Mouse (Mus musculus): ENCODE data around the gene Ccdc40.

The Ccdc40 gene

DNA sequence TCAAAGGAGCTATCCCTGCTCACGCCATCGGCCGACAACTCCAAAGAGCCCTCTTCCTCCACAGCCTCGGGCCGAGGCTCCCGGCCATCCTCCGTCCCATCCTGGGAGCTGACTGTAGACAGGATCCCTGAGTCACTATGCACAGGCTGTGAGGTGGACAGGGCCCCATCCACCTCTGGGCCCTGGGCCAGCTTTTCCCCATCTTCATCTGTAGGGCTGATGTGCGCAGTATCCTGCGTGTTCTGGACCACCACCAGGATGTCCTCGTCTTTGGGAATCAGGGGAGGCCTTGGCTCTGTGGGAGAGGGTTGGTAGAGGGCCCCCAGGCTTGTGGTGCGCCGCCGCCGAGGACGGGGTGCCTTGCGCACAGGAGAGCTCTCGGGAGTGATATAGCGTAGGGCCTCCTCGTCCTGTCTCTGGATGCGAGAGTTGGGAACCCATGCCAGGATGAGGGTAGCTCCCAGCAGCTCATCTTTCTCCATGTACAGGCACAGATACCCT, 19.5 kb upstream of the Ccdc40 start:
- peak; percentile 77 to 82 for DNase-seq

DNA sequence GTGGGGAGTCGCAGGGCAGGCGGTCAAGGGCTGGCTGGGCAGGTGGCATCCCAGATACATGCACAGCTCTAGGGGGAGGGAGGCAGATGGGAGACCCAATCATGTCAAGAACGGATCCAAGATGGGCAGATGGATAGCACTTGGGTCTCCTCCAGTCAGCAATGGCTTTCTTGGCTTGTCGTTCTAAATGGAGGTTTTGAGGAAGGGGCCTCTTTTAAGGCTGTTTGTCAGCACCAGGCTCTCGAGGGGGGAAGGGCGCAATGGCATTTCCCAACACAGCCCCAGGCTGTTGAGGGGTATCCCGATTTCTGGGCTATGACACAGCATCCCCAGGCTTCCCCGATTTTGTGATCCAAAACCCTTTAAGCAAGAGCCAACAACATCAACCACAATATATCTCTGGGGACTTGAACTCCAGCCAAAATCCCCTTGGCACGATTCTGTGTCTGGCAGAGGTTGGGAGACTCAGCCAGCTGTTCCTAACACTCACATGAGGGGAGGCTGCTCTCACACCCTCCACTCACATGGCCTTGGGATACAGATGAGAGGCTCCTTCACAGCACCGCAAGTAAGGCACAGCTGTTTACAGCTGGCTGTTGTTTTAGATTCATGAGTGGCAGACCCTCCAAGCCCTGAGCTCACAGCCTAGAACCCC, 18.9 kb upstream of the Ccdc40 start:
- DNase-seq = peak; percentile 92 to 95

DNA sequence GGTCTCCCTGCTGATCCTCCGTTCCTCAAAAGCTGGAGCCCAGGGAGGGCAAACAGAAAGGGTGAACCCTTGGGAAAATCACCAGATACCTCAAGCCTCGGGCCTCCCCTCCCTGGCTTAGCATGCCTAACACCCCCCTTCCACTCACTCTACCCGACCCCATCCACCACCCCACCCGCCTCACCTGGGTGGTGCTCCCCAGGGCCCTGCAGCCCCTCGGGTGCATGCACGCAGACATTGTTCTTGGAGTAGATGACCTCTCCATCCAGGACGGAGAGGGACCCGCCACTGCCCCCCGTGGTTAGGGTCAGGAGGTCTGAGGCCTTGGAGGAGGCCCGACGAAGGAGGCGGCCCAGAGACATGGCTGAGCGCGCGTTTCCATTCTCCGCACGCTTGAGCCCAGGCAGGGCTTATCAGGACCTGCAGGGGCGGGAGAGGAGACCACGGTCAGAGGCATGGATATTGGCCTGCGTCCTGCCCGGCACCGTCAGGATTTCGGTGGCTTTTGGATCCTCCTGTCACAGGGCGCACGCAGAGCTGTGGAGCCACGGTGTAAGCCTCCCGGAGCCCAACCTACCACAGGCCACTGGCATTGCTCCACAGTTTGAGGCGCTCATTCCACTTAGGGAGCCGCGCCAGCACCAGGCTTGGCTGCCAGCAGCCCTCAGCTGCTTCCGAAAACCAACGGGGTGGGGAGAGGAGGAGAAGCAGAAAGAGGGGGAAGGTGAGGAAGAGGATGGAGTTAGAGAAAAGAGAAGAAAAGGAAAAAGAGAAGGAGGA, 17.9 kb upstream of the Ccdc40 start:
- peak; percentile 97 for DNase-seq

DNA sequence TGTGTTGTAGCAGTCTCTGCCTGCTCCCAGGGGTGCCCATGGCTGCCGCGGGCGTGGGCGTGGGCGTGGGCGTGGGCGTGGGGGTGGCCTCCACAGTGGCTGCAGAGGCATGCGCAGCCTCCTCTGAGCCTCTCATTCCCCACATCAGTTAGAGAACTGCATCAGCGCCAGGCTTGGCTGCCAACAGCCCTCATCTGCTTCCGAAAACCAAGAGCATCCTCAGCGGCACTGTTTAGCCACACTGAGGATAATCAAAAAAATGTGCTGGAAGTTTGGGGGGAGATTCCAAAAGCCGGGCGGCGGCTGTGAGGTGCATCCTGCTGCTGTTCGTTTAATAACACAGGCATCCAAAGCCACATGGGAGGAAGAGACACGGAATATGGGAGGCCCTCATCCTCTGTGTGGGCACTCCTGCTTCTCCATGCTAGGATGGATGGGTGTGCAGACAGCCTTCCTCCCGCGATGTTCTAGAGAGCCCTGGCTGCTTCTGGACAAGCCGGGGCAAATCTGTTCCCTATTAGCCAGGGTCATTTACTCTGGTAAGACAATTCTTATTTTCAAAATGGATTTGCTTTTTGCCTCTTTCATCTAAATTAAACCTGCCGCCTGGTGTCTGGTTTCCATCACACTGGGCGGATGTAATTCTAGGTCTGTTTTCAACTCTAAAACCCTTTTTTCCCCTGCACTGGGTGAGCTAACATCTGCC, 16.6 kb upstream of the Ccdc40 start:
- DNase-seq = peak in 1 of 2 experiments; percentile 70

DNA sequence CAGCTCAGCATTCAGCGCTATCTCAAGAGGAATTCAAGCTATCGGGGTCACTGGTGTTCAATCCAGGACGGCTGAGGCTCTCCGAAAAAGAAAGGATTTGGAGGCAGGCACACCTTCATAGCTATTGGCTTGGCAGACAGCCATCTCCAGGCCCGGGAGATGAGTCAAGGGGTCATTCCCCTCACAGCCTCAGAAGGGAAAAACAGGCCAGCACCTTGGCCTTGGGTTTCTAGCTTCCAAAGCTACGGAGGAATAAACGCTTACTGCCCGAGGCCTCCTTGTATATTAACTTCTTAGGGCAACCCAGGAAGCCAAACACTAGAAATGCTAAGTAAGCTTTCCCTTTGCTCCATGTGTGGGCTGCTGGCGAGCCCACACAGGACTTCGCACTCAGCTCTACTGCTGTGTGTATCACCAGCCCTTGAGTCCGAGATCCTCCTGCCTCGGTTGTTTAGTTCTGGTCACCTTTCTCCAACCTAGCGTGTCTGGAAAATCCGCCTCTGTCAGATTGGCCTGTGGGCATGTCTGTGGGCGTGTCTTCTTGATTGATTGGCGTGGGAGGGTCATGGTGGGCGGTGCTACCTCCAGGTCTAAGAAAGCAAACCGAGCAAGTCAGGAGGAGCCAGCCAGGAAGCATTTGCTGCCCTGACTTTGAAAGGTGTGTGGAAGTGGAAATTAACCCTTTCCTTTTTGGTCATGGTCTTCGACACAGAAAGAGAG, 15.0 kb upstream of the Ccdc40 start:
- peak; percentile 56 to 62 for DNase-seq

DNA sequence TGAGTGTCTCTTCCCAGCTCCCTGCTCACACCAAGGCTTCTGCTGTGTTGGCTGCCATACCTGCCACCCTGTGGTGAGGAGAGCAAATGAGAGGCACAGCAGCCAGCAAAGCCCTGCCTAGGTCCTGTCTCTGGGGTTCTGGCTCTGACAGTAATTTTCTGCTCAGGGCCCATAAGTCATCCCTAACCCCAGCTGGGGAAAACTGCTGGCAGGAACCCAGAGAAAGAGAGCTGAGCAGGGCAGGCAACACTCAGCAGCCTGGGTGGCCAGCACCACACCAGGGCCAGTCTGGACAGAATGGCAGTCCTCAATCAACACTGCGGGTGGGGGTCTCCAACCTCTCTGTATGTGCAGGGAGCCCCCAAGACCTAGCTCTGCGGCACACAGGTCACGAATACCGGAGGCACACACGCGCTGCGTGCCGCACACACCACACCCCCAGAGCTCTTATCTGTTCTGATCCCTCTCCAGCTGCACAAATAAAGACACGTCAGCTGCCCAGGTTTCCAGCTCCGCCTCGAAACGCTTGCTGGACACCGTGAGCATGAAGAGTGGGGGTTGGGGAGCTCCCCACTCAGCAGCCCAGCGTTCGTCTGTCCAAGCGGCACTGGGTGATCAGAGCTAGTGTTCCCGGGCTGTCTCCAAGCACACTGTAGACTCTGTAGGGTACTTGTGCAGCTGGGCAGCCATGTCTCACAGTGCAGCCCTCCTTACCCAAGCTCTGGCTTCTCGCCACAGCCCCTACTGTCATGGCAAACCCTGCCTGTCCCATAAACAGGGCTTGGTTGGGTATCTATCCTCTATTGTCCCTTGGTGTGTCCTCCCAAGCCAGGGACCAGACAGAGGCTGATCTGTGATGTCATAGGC, 13.1 kb upstream of the Ccdc40 start:
- peak; percentile 84 to 88 for DNase-seq

DNA sequence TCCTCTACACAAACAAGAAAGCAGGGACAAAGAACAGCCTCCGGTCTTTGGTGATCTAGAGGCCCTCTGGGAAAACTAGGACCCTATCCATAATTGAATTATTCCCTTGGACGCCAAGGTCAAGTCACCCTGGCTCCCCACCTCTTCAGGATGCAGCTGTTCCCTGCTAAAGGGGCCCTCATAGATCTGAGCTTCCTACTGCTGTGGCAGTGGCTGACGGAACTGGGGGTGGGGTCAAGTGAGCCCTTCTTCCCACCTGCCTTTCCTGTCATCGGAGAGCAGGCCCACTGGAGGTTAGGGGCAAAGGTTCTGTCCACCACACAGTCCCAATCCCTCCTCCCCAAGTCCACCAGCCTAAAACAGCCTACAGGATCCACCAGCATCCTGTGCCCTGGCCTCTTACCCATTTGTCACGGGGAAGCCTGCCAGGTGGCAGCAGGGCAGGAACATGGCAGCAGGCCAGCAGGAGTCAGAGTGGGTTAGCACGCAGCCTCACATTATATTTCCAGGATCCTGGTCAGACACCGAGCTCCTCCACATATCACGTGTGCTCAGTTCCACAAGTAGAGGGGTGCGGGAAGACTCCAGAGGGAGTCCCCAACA, 12.4 kb upstream of the Ccdc40 start:
- peak; percentile 99 for DNase-seq

DNA sequence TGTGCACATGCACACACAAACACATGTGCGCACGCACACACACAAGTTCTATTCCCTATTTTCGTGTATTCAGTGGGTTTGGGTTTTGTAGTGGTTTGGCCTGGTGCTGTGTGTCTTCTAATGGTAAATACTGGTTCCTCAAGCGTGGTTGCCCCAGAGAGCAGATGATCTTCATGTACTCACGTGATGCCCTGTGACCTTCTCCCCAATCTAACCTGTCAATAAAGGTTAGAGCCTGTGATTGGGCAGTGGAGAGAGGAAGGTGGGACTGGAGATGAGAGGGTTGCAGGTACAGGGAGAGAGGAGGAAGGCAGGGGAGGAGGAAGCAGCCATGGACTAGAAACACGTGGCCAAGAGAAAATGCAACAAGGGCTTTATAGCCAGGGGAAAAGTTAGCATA, 10.5 kb upstream of the Ccdc40 start:
- DNase-seq = no peak

DNA sequence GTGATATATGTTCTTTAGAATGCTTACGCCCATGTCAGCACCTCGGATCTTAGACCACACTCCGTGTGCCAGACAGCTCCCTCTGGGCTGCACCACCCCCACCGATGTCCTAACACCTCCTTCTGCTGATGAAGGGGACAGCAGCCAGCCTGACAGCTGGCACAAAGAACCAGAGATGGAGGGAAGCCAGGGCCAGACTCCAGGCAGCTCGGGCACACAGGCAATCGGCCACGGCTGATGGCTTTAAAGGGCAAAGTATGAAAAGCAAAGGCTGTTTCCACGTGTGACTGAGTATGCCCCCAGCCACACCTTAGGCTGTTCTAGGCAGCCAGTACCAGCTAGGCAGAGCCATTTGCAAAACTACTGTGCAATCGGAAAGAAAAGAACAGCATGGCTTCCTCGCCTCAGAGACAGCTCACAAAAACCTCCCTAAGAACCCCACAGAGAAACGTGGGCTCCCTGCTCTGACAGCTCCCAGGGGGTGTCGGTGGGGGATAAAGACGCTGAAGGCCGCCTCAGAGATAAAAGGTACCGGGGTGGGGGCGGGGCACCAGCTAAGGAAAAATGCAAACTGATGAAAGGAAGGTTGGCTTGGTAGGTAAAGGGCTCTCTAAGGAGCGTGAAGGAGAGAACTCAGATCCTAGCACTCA, 8.4 kb upstream of the Ccdc40 start:
- peak; percentile 97 to 98 for DNase-seq

DNA sequence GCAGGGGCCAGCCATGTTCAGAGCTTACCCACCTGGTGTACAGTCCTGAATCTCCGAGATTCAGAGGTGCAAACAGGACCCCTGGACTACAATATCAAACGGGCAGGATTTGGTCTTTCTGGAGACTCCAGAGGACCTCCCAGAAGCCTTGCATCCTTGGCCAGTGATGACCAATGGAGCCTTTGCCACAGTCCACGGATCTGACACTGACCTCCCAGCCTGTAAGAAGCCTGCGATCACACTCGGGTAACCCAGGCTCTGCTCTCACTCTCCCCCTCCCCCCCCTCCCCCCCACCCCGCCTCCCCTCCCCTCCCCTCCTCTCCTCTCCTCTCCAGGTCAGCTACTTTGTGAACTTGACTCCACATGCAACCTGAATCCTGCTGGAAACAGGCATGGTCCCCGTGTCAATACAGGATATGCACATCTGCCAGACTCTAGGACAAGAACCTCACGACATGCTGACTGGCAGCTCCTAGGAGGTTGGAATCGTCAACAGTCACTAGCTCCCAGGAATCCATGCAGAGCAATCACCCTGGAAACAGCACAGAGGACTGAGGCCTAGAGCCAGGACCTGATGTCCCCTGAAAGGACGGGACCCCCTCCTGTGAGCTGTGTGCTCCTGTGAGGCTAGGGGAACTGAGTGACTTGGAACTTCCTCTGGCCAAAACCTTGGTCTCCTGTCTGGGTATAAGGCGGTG, 6.4 kb upstream of the Ccdc40 start:
- peak; percentile 57 to 62 for DNase-seq

DNA sequence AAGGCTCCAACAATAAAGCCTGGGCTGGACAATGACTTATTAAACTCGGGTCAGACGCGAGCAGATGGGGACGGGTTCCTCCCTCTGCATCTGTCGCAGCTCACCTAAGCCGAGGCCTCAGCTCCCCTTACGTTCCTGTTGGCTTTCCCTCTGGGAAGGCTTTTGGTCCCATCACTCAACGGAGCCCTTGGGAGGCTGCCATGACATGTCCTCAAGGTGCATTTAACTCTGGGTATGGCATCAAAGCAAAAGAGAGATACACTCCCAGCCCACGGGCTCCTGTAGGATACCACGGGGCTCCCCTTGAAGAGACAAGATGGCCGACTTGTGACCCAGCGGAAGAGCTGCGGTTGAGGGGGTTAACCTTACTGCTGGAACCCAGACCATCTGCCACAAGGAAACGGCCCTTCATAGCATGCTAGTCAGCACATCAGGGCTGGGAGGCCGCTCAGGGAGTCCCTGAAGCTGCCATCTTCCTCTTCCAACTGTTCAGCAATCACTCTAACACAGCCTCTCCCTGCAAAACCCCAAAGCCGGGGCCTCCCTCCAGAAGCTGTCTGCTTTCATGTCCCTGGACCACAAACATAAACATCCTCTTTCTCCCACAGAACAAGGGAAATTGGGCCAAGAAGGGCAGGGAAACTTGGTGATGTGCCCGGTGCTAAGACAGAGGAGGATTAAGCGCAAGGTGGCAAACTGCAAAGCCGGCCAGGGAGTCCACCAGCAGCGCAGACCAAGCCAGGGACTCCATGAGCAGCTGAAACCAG, 5.1 kb upstream of the Ccdc40 start:
- peak; percentile 78 to 85 for DNase-seq

DNA sequence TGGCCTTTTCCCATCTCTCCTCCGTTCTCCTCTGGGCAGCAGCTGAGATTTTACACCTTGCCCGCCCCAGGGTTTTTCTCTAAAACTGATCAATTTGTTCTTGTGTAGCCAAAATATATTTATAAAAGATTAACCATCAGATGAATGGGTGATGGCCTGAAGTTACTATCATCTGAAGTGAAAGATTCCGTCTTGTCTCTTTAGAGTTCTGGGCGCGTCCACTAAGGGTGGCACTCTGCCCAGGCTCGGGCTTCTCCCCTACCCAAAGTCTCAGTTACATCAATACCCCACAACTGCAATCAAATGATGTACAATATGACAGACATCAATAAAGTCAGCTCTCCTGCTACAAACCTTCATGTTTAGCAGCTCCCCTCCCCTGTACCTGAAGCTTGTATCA, 3.4 kb upstream of the Ccdc40 start:
- DNase-seq = peak; percentile 51 to 53

DNA sequence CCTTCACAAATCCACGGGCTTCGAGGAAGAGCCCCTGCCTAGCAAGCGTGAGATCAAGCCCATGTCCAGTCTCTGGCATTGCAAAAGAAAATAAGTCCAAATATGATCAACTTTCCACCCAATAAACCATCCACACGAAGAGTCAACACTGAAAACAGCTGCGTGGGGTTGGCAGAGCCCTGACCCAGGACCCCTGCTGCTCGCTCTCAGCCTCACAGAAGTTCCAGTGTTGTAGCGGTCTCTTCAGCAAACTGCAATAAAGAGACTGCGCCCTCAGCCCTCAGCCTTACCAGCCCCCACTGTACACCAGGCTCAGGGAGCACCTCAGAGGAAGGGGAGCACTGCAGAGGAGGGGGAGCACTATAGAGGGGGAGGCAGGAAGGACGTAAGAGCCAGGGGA, 2.7 kb upstream of the Ccdc40 start:
- peak; percentile 62 to 65 for DNase-seq

DNA sequence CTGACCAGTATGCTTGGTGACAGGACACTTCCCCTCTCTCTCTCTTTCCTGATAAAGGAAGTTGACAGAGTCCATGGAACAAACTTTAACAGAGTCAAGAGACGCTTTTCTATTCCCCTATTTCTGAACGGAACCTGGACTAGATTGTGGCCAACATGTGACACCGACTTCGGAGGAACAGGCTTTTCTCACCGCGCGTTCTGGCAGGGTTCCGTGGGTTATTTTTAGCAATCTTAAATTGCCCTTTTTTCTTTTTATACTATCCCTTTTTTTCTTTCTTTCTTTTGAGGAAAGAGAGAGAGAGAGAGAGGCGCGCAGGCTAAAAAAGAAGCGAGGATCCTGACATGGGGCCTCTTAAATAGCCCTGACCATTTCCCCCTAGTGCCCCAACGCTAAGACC, 781 bp upstream of the Ccdc40 start:
- peak; percentile 58 to 67 for DNase-seq

DNA sequence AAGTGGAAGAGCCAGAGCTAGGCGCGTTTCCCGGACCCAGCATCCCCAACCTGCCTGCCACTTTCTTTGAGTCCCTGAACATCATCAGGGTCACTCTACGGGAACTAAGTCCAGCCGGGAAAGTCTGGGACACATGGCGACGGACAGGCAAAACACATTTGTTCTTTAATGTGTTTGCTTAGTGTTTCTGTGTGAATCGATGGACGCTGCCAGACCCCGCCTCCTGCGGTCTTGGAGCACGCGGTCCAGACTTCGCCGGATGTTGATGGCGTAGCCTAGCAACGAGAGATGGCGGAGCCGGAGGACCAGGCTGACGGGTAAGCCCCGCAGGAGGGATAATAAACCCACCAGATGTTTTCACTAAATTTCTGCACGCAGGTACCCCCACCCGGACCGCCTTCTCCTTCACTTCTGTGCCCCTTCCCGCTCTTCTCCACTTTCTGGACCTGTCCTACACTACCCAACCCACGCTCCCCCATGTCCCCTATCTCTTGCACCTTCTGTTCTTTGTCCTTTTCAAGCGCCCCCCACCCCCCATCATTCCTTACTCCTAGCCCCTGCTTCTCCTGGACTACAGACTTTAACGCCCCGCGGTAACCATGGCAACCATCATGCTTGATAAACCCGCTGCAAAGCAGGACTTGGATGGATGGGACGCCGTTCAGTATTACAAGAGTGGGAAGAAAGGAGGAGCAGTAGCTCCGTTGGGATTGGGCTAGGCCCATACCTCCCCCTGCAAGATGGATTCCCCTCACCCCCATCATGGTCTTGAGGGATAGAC, 664 bp downstream of the Ccdc40 start:
- DNase-seq = peak; percentile 82 to 84

DNA sequence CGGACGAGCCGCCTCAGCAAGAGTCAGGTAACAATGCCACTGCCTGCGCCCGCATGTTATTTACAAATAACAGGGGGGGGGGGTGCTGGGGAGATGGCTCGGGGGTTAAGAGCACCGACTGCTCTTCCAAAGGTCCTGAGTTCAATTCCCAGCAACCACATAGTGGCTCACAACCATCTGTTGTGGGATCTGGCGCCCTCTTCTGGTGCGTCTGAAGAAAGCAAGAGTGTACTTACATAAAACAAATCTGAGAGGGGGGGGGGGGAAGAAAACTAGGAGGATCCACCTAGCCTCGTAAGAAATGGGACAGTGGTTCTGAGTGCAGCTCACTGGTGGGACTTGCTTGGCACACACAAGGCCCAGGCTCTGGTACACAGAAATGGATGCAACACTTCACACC, 6.4 kb downstream of the Ccdc40 start:
- no peak for DNase-seq

DNA sequence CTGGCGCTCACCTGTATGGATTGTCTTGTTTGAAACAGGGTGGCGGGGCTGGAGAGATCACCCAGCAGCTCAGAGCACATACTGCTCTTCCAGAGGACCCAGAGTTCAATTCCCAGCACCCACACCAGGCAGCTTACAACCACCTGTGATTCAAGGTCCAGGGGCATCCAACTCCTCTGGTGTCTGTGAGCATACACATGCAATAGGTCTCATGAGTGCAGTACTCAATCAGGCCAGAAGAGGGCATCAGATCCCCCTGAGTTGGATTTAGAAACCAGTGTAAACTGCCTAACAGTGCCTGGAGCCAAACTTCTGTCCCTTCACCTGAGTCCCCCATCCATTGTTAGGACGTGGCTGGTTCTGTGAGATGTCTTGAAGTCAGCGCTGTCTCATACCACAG, 7.2 kb downstream of the Ccdc40 start:
- peak; percentile 82 to 90 for DNase-seq

DNA sequence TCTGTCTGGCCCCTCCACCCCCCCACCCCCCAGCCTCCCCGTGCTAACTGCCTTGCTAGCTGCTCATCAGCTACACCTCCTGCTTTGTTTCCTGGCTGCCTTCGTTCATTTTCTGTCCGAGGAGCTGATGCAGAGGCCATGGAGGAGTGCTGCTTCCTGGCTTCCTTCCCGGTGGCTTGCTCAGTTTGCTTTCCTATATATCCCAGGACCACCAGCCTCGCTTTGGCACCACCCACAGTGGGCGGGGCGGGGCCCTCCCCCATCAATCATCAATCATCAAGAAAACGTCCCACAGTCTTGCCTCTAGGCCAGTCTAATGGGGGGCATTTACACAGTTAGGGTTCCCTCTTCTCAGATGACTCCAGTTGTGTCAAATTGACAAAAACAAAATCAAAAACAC, 8.0 kb downstream of the Ccdc40 start:
- peak in 1 of 2 experiments; percentile 33 for DNase-seq

DNA sequence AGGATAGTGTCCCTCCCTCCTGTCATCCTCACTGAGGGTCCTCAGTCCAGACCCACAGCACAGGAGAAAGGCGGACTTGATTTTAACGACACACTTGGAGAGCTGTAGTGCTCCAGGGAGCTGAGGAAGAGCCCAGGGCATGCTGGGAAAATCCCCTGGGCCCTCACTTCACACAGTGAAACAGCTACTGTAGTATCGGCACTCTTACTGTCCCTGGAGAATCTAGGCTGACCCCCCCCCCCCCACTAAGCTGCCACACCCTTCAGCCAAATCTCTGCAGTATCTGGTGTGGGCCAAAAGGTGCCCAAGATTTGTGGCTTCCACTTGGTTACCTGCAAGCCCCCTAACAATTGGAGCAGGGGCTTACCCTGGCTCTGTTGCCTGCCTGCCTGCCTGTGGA, 8.6 kb downstream of the Ccdc40 start:
- no peak for DNase-seq

Data from cerebellum, postnatal 10 days (tissue).